ENCODE assay signal across 8 mouse cellular contexts in genomic region chr6:83125331-83125730, GRCm38 (mm10). TPM values are rescaled to one million over a fixed set of nuclear protein-coding genes. Genes with fewer than 3 reads are reported as not detected.
DNase-seq lines count a peak whose midpoint lies in the region; ATAC-seq and TF ChIP-seq lines count a peak whose summit lies in the region.

Gene Ino80b (minus strand): TSS chr6:83125431.

- peak within 1 kb of the TSS; percentile 75 for H3K4me3 ChIP-seq in C2C12 (ENCODE audit: insufficient read depth, poor library complexity, severe bottlenecking)
- H3K4me3 ChIP-seq in forebrain, embryonic 13.5 days: peak within 1 kb of the TSS; percentile 72
- H3K4me3 ChIP-seq in hindbrain, embryonic 15.5 days: peak within 1 kb of the TSS; percentile 81
- H3K4me3 ChIP-seq in macrophage (ENCODE audit: inconsistent target): peak within 1 kb of the TSS; percentile 97

- H3K4me1 ChIP-seq in forebrain, embryonic 13.5 days: peaks cover 38% of the 10 kb centered on the region
- peaks cover 37% of the 10 kb centered on the region for H3K4me1 ChIP-seq in hindbrain, embryonic 15.5 days (replicated peaks)

- no peak for DNase-seq in adrenal gland, adult 18-20 months (ENCODE audit: low spot score in 2 of 2)
- DNase-seq in adrenal gland, adult (ENCODE audit: inconsistent age in 2 of 2, low spot score in 1 of 2): no peak
- no peak for DNase-seq in cerebellum, postnatal 10 days
- DNase-seq in thymus, postnatal 36 days: no peak

- H3K9ac ChIP-seq in forebrain, embryonic 13.5 days: peak within 1 kb of the TSS; percentile 77
- H3K9ac ChIP-seq in hindbrain, embryonic 15.5 days: peak within 1 kb of the TSS; percentile 65

- H3K27me3 ChIP-seq in C2C12 (ENCODE audit: control insufficient read depth, insufficient read depth, insufficient read length): no peaks in the 10 kb centered on the region
- H3K27me3 ChIP-seq in forebrain, embryonic 13.5 days: no peaks in the 10 kb centered on the region
- H3K27me3 ChIP-seq in hindbrain, embryonic 15.5 days: no peaks in the 10 kb centered on the region

- no peaks in the 10 kb centered on the region for H3K9me3 ChIP-seq in forebrain, embryonic 13.5 days (replicated peaks)
- no peaks in the 10 kb centered on the region for H3K9me3 ChIP-seq in hindbrain, embryonic 15.5 days

- 15% methylated on average over 5 of the region's 5 CpGs for whole genome bisulfite sequencing in forebrain, embryonic 13.5 days
- 19% methylated on average over 5 of the region's 5 CpGs for WGBS in hindbrain, embryonic 15.5 days
- 43% methylated on average over 5 of the region's 5 CpGs for WGBS in macrophage (ENCODE audit: missing documents)

- H3K79me3 ChIP-seq in C2C12 (ENCODE audit: low read depth): peaks cover 6% of the 10 kb centered on the region

- no peak for ATAC-seq in forebrain, embryonic 13.5 days
- no peak for ATAC-seq in hindbrain, embryonic 15.5 days (ENCODE audit: low FRiP score, low read depth)

- H3K27ac ChIP-seq in forebrain, embryonic 13.5 days: peak within 1 kb of the TSS; percentile 40
- peak within 1 kb of the TSS; percentile 71 for H3K27ac ChIP-seq in hindbrain, embryonic 15.5 days (replicated peaks)
- H3K27ac ChIP-seq in macrophage: peak within 1 kb of the TSS; percentile 51

- H3K36me3 ChIP-seq in C2C12 (ENCODE audit: control insufficient read depth, insufficient read depth) (no peaks in the 10 kb centered on the region), macrophage (ENCODE audit: inconsistent target) (no peaks in the 10 kb centered on the region)
- no peaks in the 10 kb centered on the region for H3K36me3 ChIP-seq in forebrain, embryonic 13.5 days (ENCODE audit: poor library complexity, severe bottlenecking)
- no peaks in the 10 kb centered on the region for H3K36me3 ChIP-seq in hindbrain, embryonic 15.5 days

- TF ChIP-seq CTCF in C2C12 (IDR thresholded peaks at IDR 0.05; ENCODE audit: control insufficient read depth, insufficient read depth, insufficient read length): no peak

- peak within 1 kb of the TSS; percentile 91 for H3K4me2 ChIP-seq in forebrain, embryonic 13.5 days
- peak within 1 kb of the TSS; percentile 96 for H3K4me2 ChIP-seq in hindbrain, embryonic 15.5 days

- H3ac ChIP-seq in C2C12 (ENCODE audit: control insufficient read depth, insufficient read length, low read depth): peak within 1 kb of the TSS; percentile 87

- H3K79me2 ChIP-seq in C2C12 (ENCODE audit: control insufficient read depth, insufficient read depth): peaks cover 33% of the 10 kb centered on the region
- peaks cover 8% of the 10 kb centered on the region; the same call in 1 of the 2 replicates for H3K79me2 ChIP-seq in macrophage (ENCODE audit: inconsistent target)

TF ChIP-seq in C2C12, 6 proteins besides CTCF, POLR2A, EP300 and RAD21:
- TF ChIP-seq MYOG (IDR thresholded peaks at IDR 0.05; ENCODE audit: control insufficient read depth, extremely low read depth, insufficient read length) (no peak), MYOD1 (IDR thresholded peaks at IDR 0.05; ENCODE audit: control insufficient read depth, insufficient read length, low read depth) (no peak), USF1 (IDR thresholded peaks at IDR 0.05; ENCODE audit: low read depth) (no peak), MAX (IDR thresholded peaks at IDR 0.05) (no peak), CEBPB (IDR thresholded peaks at IDR 0.05; ENCODE audit: low read depth) (no peak)

RNA-seq across cellular contexts. Expression of gene Ino80b, which starts in this region (rescaled TPM):
- total RNA-seq in adrenal gland, adult 18-20 months (2021): 10 to 100 TPM; 20.1 to 20.7 TPM
- polyA plus RNA-seq in C2C12 (2012; fragmentation: generic; extraction: Trizol) (33.6 TPM), macrophage (2018) (16.6 to 24.5 TPM (median 22.9 TPM) in 3 replicates)
- 13.2 and 13.3 TPM in 2 replicates for polyA plus RNA-seq in forebrain, embryonic 13.5 days (2015; fragmentation: Nextera tagmentation; extraction: Ambion mirVana)
- 13.8 and 16.3 TPM in 2 replicates for polyA plus RNA-seq in hindbrain, embryonic 15.5 days (2015; fragmentation: Nextera tagmentation; extraction: Ambion mirVana)
- total RNA-seq in macrophage (2018; cell fraction: chromatin; rRNA removed): 10 to 100 TPM in 12 of 26 experiments, 1 to 10 TPM in 14; 1.8 to 27.1 (median 8.7) TPM
- 10 to 100 TPM; 13.0 to 31.0 (median 21.7) TPM for total RNA-seq in macrophage (2018; cell fraction: cytosol; rRNA removed)
- 10 to 100 TPM in 9 of 26 experiments, 1 to 10 TPM in 17; 3.9 to 20.8 (median 8.2) TPM for total RNA-seq in macrophage (2018; cell fraction: nucleus; rRNA removed)
